Mouse (Mus musculus): ENCODE data around the gene Hoxd12. TPM values are rescaled to one million over a fixed set of nuclear protein-coding genes. Genes with fewer than 3 reads are reported as not detected.

Gene Hoxd12
- polyA plus RNA-seq, 1 experiment from 2014 or later, result not detected

DNA sequence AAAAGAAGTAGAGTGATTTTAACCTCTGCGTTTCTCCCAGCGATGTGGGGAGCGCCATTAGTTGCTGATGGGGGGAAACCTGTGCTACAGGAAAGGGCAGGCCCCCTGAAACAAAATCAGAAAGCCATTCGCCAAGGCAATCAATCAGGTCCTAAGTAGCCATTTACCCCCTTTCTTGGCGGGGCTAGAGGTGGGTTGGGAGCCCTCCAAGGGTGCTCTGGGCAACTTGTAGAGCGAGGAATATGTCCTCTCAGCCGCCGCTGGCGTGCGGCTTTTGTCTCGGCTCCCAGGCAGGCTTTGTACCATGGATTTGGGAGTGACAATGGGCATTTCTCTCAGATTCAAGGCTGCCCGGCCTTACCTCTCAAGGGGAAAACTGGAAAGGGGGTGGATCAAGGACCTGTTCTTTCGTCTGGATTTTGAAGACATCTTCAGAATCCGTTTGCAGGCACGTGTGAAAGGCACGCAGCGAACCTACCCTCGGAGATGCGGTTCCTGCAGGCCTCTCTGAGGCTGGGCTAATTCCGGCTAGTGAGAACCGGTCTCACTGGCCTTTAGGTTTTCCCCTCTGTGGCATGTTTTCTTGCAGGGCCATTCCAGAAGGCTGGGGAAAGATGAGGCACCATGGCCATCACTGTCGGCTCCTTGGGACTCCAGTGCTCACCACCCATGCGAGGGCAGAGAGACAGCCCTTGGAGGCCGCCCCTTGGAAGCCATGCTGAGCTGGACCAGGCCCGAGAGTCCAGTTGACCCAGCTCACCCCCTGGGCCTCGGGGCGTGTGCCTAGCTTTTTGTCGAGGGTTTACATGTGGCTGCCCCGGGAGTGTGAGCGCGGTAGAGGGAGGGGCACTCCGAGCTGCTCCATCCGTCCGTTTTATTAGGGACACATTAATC, 21.9 kb downstream of the Hoxd12 start:
- no peak overlapping the region for H3K27ac ChIP-seq (ENCODE audit: low read depth, low read length)
- no peak overlapping the region for H3K4me3 ChIP-seq (ENCODE audit: low read length)
- no peak overlapping the region for H3K9ac ChIP-seq (ENCODE audit: low read depth, low read length)
- peaks cover 69% of the 10 kb centered on the region for H3K27me3 ChIP-seq (replicated peaks; ENCODE audit: control insufficient read depth, insufficient read depth, low read length)
- no peaks in the 10 kb centered on the region for H3K36me3 ChIP-seq (ENCODE audit: control insufficient read depth, insufficient read depth, low read length)
- H3K9me3 ChIP-seq (ENCODE audit: control insufficient read depth, low read length), result no peaks in the 10 kb centered on the region; the same call in 1 of the 2 replicates
- peaks cover 10% of the 10 kb centered on the region; the same call in 1 of the 2 replicates for H3K4me1 ChIP-seq (ENCODE audit: control insufficient read depth, insufficient read depth, low read depth, low read length)
- H3K4me2 ChIP-seq (ENCODE audit: low read length), result no peak overlapping the region
- WGBS, result 1% methylated on average over 34 of the region's 34 CpGs
- no peak for ATAC-seq

DNA sequence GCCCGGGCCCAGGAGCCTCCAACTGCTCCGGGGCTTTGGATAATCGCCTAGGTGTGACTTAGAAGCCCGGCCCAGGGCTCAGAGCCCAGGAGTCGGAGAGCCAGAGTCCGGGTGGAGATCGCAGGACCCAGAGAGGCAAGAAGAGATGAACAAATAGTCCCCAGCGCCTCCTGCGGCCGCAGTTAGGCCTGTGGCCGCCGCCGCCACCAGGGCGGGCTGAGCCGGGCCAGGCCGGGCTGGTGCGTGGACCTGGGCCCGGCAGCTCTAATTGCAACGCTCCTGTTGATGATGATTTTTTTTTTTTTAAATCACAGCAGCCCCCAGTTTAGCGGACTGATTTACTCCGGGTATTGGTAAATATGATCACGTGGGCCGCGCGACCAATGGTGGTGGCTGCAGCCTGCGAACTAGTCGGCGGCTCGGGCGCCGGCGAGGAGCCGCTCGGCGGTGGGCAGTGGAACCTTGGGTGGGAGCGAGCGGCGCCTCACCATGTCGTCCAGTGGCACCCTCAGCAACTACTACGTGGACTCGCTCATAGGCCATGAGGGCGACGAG, 22.8 kb downstream of the Hoxd12 start, which contains the start of gene Hoxd9:
Hoxd9 (plus strand) TSS at position 161 of the 555 bp plus-strand sequence.
- under 1% methylated on average over 43 of the region's 43 CpGs for WGBS
- no peak within 1 kb of the TSS for H3K27ac ChIP-seq (ENCODE audit: low read depth, low read length)
- no peak within 1 kb of the TSS for H3K9ac ChIP-seq (ENCODE audit: low read depth, low read length)

DNA sequence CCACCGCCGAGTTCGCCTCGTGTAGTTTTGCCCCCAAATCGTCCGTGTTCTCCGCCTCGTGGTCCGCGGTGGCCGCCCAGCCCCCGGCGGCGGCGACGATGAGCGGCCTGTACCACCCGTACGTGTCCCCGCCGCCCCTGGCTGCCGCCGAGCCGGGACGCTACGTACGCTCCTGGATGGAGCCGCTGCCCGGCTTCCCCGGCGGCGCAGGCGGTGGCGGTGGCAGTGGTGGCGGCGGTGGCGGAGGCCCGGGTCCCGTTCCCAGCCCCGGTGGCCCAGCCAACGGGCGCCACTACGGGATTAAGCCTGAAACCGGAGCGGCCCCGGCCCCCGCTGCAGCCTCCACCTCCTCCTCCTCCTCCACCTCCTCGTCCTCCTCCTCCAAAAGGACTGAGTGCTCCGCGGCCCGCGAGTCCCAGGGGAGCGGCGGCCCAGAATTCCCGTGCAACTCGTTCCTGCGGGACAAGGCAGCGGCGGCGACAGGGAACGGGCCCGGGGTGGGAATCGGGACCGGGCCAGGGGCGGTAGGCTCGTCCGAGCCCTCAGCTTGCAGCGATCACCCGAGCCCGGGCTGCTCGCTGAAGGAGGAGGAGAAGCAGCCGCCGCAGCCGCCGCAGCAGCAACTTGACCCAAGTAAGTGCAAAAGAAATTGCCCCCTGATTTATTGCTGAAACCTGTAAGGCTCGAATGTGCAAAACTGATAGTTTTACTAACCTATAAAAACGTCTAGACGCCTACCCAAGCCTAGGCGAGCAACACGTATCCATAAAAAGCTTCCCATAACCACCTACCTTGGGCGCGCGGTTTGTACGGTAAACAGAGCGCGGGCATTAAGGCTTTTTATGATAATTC, 23.6 kb downstream of the Hoxd12 start:
- peak; percentile 50; the same call in 1 of the 2 replicates for ATAC-seq
- no peaks in the 10 kb centered on the region for H3K36me3 ChIP-seq (ENCODE audit: control insufficient read depth, insufficient read depth, low read length)
- H3K4me1 ChIP-seq (ENCODE audit: control insufficient read depth, insufficient read depth, low read depth, low read length), result peaks cover 10% of the 10 kb centered on the region; the same call in 1 of the 2 replicates
- H3K9ac ChIP-seq (ENCODE audit: low read depth, low read length), result no peak overlapping the region
- peak overlapping the region; percentile 53 for H3K4me2 ChIP-seq (ENCODE audit: low read length)
- no peak overlapping the region for H3K27ac ChIP-seq (ENCODE audit: low read depth, low read length)
- under 1% methylated on average over 66 of the region's 86 CpGs for WGBS
- H3K27me3 ChIP-seq (replicated peaks; ENCODE audit: control insufficient read depth, insufficient read depth, low read length), result peaks cover 54% of the 10 kb centered on the region
- H3K9me3 ChIP-seq (ENCODE audit: control insufficient read depth, low read length), result no peaks in the 10 kb centered on the region; the same call in 1 of the 2 replicates
- peak overlapping the region; percentile 29 for H3K4me3 ChIP-seq (ENCODE audit: low read length)

More for the DNA sequence above, 22.8 kb downstream of the Hoxd12 start, which contains the start of gene Hoxd9:
- peaks cover 59% of the 10 kb centered on the region for H3K27me3 ChIP-seq (replicated peaks; ENCODE audit: control insufficient read depth, insufficient read depth, low read length)
- peak; percentile 64; the same call in 1 of the 2 replicates for ATAC-seq
- H3K36me3 ChIP-seq (ENCODE audit: control insufficient read depth, insufficient read depth, low read length), result no peaks in the 10 kb centered on the region
- peaks cover 10% of the 10 kb centered on the region; the same call in 1 of the 2 replicates for H3K4me1 ChIP-seq (ENCODE audit: control insufficient read depth, insufficient read depth, low read depth, low read length)
- H3K4me2 ChIP-seq (ENCODE audit: low read length), result peak within 1 kb of the TSS; percentile 53
- peak within 1 kb of the TSS; percentile 29 for H3K4me3 ChIP-seq (ENCODE audit: low read length)
- no peaks in the 10 kb centered on the region; the same call in 1 of the 2 replicates for H3K9me3 ChIP-seq (ENCODE audit: control insufficient read depth, low read length)

DNA sequence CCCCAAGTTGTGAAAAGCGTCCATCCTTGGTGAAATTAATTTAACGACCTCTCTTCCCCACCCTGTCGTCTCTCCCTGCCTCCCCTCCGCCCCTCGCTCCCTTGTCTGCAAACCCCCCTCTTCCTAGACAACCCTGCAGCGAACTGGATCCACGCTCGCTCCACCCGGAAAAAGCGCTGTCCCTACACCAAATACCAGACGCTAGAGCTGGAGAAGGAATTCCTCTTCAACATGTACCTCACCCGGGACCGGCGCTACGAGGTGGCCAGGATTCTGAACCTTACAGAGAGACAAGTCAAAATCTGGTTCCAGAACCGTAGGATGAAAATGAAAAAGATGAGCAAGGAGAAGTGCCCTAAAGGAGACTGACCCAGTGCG, 24.2 kb downstream of the Hoxd12 start:
- no peak for ATAC-seq
- H3K27ac ChIP-seq (ENCODE audit: low read depth, low read length), result no peak overlapping the region

DNA sequence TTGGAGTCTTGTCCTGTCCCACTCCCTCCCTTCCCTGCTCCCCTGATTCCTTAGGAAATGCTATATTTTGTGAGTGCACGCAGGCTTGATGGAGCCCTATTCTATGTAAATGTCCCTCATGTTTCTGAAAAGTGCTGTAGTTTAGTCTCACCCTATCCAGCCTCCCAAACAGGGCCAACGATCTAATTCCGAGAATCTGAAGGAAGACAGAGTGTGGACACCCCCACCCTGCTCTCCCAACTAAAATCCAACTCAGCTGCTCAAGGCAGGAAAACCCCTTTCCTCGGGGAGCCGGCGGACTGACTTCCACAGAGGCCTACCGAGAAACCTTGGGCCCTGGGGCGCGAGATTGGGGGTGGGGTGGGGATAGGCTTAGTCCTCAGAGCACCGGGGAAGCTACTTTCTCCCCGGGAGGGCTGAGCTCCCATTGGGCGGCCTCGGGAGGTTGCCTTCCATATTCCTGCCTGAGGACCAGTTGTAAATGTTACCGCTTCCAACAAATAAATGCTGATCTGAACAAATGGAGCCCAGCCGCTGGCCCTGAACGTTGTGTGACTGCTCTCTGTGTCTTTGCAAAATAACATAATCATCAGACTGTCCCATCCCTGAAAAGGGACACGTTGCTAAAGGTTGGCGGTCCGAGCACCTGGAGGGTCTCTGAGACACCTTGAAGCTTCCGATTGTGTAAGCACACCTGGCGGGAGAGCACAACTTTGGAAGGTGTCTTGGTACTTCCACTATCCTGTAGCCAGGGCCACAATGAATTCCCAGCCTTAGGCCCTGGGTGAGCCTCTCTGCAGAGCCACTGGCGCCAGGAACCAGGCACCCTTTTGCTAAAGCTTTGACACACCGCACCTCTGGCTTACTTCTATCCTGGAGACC, 25.1 kb downstream of the Hoxd12 start:
- no peak overlapping the region for H3K27ac ChIP-seq (ENCODE audit: low read depth, low read length)
- ATAC-seq, result no peak
- no peak overlapping the region for H3K4me2 ChIP-seq (ENCODE audit: low read length)
- 2% methylated on average over 23 of the region's 23 CpGs for WGBS
- H3K4me1 ChIP-seq (ENCODE audit: control insufficient read depth, insufficient read depth, low read depth, low read length), result peaks cover 11% of the 10 kb centered on the region
- no peaks in the 10 kb centered on the region for H3K36me3 ChIP-seq (ENCODE audit: control insufficient read depth, insufficient read depth, low read length)
- no peak overlapping the region for H3K4me3 ChIP-seq (ENCODE audit: low read length)
- peaks cover 51% of the 10 kb centered on the region for H3K27me3 ChIP-seq (replicated peaks; ENCODE audit: control insufficient read depth, insufficient read depth, low read length)
- no peaks in the 10 kb centered on the region; the same call in 1 of the 2 replicates for H3K9me3 ChIP-seq (ENCODE audit: control insufficient read depth, low read length)
- no peak overlapping the region for H3K9ac ChIP-seq (ENCODE audit: low read depth, low read length)

More for the DNA sequence above, 24.2 kb downstream of the Hoxd12 start:
- Histone ChIP-seq H3K4me3 (ENCODE audit: low read length) (no peak overlapping the region), H3K9me3 (ENCODE audit: control insufficient read depth, low read length) (no peaks in the 10 kb centered on the region; the same call in 1 of the 2 replicates), H3K4me1 (ENCODE audit: control insufficient read depth, insufficient read depth, low read depth, low read length) (peaks cover 10% of the 10 kb centered on the region; the same call in 1 of the 2 replicates), H3K27me3 (replicated peaks; ENCODE audit: control insufficient read depth, insufficient read depth, low read length) (peaks cover 54% of the 10 kb centered on the region), H3K4me2 (ENCODE audit: low read length) (no peak overlapping the region), H3K9ac (ENCODE audit: low read depth, low read length) (no peak overlapping the region), H3K36me3 (ENCODE audit: control insufficient read depth, insufficient read depth, low read length) (no peaks in the 10 kb centered on the region)
- WGBS, result 2% methylated on average over 17 of the region's 17 CpGs

DNA sequence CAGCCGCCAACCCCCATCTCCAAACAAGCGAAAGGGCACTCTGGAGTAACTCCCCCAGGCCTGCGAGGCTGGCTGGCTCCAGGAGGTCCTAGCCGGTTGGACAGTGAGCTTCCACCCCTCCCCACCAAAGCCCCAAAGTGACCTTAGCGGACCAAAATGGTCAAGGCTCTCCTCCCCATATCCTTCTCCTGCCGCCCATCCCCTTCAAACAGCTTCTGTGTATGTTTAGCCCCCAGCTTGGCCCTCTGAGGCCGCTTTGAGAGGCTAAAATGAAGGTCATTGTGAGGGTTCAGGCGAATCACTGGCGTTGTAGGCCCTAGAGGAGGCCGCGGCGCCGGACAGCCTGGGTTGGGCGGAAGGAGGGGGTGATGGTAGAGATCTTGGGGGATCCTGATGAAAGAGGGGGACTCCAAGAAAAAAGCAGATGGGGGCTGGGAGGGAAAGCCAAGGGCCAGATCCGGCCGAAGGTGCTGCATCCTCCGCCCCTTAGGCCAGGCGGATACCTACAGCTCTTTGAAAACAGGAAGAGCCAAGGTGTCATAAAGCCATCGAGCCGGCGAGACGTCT, 25.8 kb downstream of the Hoxd12 start:
- H3K4me2 ChIP-seq (ENCODE audit: low read length), result no peak overlapping the region
- no peaks in the 10 kb centered on the region for H3K36me3 ChIP-seq (ENCODE audit: control insufficient read depth, insufficient read depth, low read length)
- WGBS, result 6% methylated on average over 22 of the region's 22 CpGs
- H3K4me3 ChIP-seq (ENCODE audit: low read length), result no peak overlapping the region
- H3K4me1 ChIP-seq (ENCODE audit: control insufficient read depth, insufficient read depth, low read depth, low read length), result peaks cover 18% of the 10 kb centered on the region
- peaks cover 47% of the 10 kb centered on the region for H3K27me3 ChIP-seq (replicated peaks; ENCODE audit: control insufficient read depth, insufficient read depth, low read length)
- H3K9me3 ChIP-seq (ENCODE audit: control insufficient read depth, low read length), result no peaks in the 10 kb centered on the region; the same call in 1 of the 2 replicates
- ATAC-seq, result no peak
- no peak overlapping the region for H3K27ac ChIP-seq (ENCODE audit: low read depth, low read length)
- no peak overlapping the region for H3K9ac ChIP-seq (ENCODE audit: low read depth, low read length)

DNA sequence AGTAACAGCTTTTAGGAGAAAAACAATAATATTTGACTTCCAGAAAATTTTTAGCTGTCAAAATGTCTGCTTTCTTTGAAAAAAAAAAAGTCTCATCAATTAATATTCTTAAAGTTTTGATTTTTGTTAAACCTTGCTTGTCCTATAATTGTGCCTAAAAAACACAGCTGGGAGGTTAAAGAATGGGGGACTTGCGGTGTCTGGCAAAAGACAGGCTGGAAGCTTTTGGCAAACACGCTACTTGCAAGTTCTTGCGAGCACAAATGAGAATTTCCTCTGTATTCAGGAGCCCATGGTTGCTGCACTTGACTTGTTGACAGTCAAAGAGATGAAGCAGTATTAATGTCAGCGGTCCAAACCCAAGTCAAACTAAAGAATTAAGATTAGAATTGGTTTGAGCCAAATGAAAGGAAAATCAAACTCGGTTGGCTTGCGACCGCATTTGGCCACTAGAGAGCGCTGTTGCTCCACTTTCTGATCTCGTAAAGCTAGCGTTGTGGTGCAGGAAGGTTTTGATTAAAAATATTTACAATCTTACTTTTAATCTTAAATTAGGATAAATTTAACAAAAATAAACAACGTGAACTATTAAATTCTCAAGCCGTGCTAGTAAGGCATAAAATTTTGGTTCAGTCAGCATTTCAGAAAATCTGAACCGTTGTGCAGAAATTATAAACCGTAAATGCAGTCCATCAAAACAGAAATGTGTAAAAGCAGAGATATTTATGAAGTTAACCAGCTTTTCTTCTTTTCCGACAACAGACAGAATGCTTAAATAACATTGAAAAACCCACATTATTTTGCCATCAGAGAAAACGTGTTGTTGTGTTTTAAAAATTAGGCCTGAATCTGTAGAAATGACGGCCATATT, 27.4 kb downstream of the Hoxd12 start:
- Histone ChIP-seq H3K4me2 (ENCODE audit: low read length) (no peak overlapping the region), H3K4me1 (ENCODE audit: control insufficient read depth, insufficient read depth, low read depth, low read length) (peaks cover 20% of the 10 kb centered on the region), H3K9ac (ENCODE audit: low read depth, low read length) (no peak overlapping the region), H3K36me3 (ENCODE audit: control insufficient read depth, insufficient read depth, low read length) (no peaks in the 10 kb centered on the region), H3K4me3 (ENCODE audit: low read length) (no peak overlapping the region), H3K27me3 (replicated peaks; ENCODE audit: control insufficient read depth, insufficient read depth, low read length) (peaks cover 38% of the 10 kb centered on the region), H3K9me3 (ENCODE audit: control insufficient read depth, low read length) (no peaks in the 10 kb centered on the region), H3K27ac (ENCODE audit: low read depth, low read length) (no peak overlapping the region)
- WGBS, result 12% methylated on average over 17 of the region's 17 CpGs
- no peak for ATAC-seq
